Mouse (Mus musculus) forebrain, embryonic 16.5 days (tissue): ENCODE data around the gene Habp4. TPM values are rescaled to one million over a fixed set of nuclear protein-coding genes. Genes with fewer than 3 reads are reported as not detected.

Experiments used
- ATAC-seq: fragments of 200-750 bp; cut with Nextera tagmentation; 2 replicates; pipeline ENCODE4 v1.8.0; 2017; ENCODE audit warnings: mild to moderate bottlenecking, moderate library complexity
- H3K27ac ChIP-seq: fragments of 300-500 bp; sonication (generic); 2 replicates; pipeline ENCODE4 v1.5.1; 2014; ENCODE audit warnings: low read length, control low read depth
- H3K27me3 ChIP-seq: fragments of 300-500 bp; sonication (generic); replicated peaks from 2 replicates; pipeline ENCODE4 v1.6.1; 2014; ENCODE audit warnings: low read length; ENCODE audit not compliant: control insufficient read depth, insufficient read depth
- H3K36me3 ChIP-seq: fragments of 300-500 bp; sonication (generic); 2 replicates; pipeline ENCODE4 v1.6.1; 2014; ENCODE audit not compliant: control insufficient read depth, insufficient read depth
- H3K4me1 ChIP-seq: fragments of 300-500 bp; sonication (generic); replicated peaks from 2 replicates; pipeline ENCODE4 v1.6.1; 2014; ENCODE audit warnings: low read length; ENCODE audit not compliant: control insufficient read depth, insufficient read depth
- H3K4me2 ChIP-seq: fragments of 300-500 bp; sonication (generic); 2 replicates; pipeline ENCODE4 v1.6.1; 2014; ENCODE audit warnings: mild to moderate bottlenecking, low read length, control low read depth
- H3K4me3 ChIP-seq: fragments of 300-500 bp; sonication (generic); replicated peaks from 2 replicates; pipeline ENCODE4 v1.5.1; 2014; ENCODE audit warnings: mild to moderate bottlenecking, low read length, control low read depth
- H3K9ac ChIP-seq: fragments of 300-500 bp; sonication (generic); replicated peaks from 2 replicates; pipeline ENCODE4 v1.6.1; 2014; ENCODE audit warnings: low read depth, low read length, control low read depth
- H3K9me3 ChIP-seq: fragments of 300-500 bp; sonication (generic); 2 replicates; pipeline ENCODE4 v1.6.1; 2016; ENCODE audit warnings: low read length; ENCODE audit not compliant: control insufficient read depth
- WGBS: fragments of 180-500 bp; shearing (Covaris S2); extraction: QIAGEN DNeasy Blood & Tissue Kit; methylation state at CpG from one replicate; pipeline ENCODE4 v1.1.7; 2014; 5-methylcytosine and 5-hydroxymethylcytosine counted together
- polyA plus RNA-seq: library from polyadenylated mRNA; unstranded; fragments of >200 nt; fragmentation: Nextera tagmentation; extraction: Ambion mirVana; gene quantifications from 2 replicates; pipeline ENCODE4 v1.2.1, GENCODE M21; 2015

Habp4 gene
- polyA plus RNA-seq, 1 experiment from 2014 or later, result 18.1 TPM

GRCm38 (mm10) chr13:64185176-64185575, 23.6 kb downstream of the Habp4 start:
- Histone ChIP-seq H3K27me3 (no peaks in the 10 kb centered on the region), H3K4me2 (no peak overlapping the region), H3K4me3 (no peak overlapping the region), H3K9me3 (no peaks in the 10 kb centered on the region), H3K9ac (no peak overlapping the region), H3K27ac (no peak overlapping the region), H3K36me3 (no peaks in the 10 kb centered on the region), H3K4me1 (no peaks in the 10 kb centered on the region)
- ATAC-seq, result no peak
- WGBS, result 82% methylated on average over 7 of the region's 7 CpGs

GRCm38 (mm10) chr13:64185586-64185985, 24.0 kb downstream of the Habp4 start:
- H3K9ac ChIP-seq, result no peak overlapping the region
- H3K27ac ChIP-seq, result no peak overlapping the region
- no peak for ATAC-seq
- H3K4me3 ChIP-seq, result no peak overlapping the region
- H3K4me1 ChIP-seq, result no peaks in the 10 kb centered on the region
- no peaks in the 10 kb centered on the region for H3K9me3 ChIP-seq
- WGBS, result 94% methylated on average over 9 of the region's 9 CpGs
- H3K4me2 ChIP-seq, result no peak overlapping the region
- H3K36me3 ChIP-seq, result no peaks in the 10 kb centered on the region
- no peaks in the 10 kb centered on the region for H3K27me3 ChIP-seq

GRCm38 (mm10) chr13:64186516-64186915, 24.9 kb downstream of the Habp4 start:
- 95% methylated on average over 4 of the region's 4 CpGs for WGBS
- no peak overlapping the region for H3K4me2 ChIP-seq
- no peak overlapping the region for H3K9ac ChIP-seq
- no peak overlapping the region for H3K27ac ChIP-seq
- H3K4me3 ChIP-seq, result no peak overlapping the region
- no peaks in the 10 kb centered on the region for H3K27me3 ChIP-seq
- H3K36me3 ChIP-seq, result no peaks in the 10 kb centered on the region
- no peaks in the 10 kb centered on the region for H3K9me3 ChIP-seq
- H3K4me1 ChIP-seq, result no peaks in the 10 kb centered on the region
- no peak for ATAC-seq

GRCm38 (mm10) chr13:64187065-64187464, 25.4 kb downstream of the Habp4 start:
- no peak overlapping the region for H3K4me2 ChIP-seq
- no peaks in the 10 kb centered on the region for H3K4me1 ChIP-seq
- no peak for ATAC-seq
- H3K27me3 ChIP-seq, result no peaks in the 10 kb centered on the region
- H3K27ac ChIP-seq, result no peak overlapping the region
- no peak overlapping the region for H3K9ac ChIP-seq
- H3K9me3 ChIP-seq, result no peaks in the 10 kb centered on the region
- H3K36me3 ChIP-seq, result no peaks in the 10 kb centered on the region
- H3K4me3 ChIP-seq, result no peak overlapping the region

- Histone ChIP-seq H3K9me3 (no peaks in the 10 kb centered on the region), H3K27me3 (no peaks in the 10 kb centered on the region), H3K27ac (no peak overlapping the region), H3K4me1 (no peaks in the 10 kb centered on the region), H3K4me3 (no peak overlapping the region), H3K36me3 (no peaks in the 10 kb centered on the region), H3K4me2 (no peak overlapping the region), H3K9ac (no peak overlapping the region)
- 90% methylated on average over 6 of the region's 6 CpGs for WGBS
- ATAC-seq, result no peak
These were observed 36.3 kb downstream of the Habp4 start for GRCm38 (mm10) chr13:64197899-64198298.

GRCm38 (mm10) chr13:64198310-64198709, 36.7 kb downstream of the Habp4 start:
- H3K9me3 ChIP-seq, result no peaks in the 10 kb centered on the region
- no peaks in the 10 kb centered on the region for H3K36me3 ChIP-seq
- 88% methylated on average over 4 of the region's 4 CpGs for WGBS
- H3K9ac ChIP-seq, result no peak overlapping the region
- H3K4me2 ChIP-seq, result no peak overlapping the region
- ATAC-seq, result no peak
- no peaks in the 10 kb centered on the region for H3K27me3 ChIP-seq
- no peak overlapping the region for H3K4me3 ChIP-seq
- H3K4me1 ChIP-seq, result no peaks in the 10 kb centered on the region
- no peak overlapping the region for H3K27ac ChIP-seq

- no peak for ATAC-seq
- H3K4me2 ChIP-seq, result no peak overlapping the region
- H3K9ac ChIP-seq, result no peak overlapping the region
- no peaks in the 10 kb centered on the region for H3K36me3 ChIP-seq
- H3K4me1 ChIP-seq, result no peaks in the 10 kb centered on the region
- no peaks in the 10 kb centered on the region for H3K27me3 ChIP-seq
- no peaks in the 10 kb centered on the region for H3K9me3 ChIP-seq
- 98% methylated on average over 4 of the region's 4 CpGs for WGBS
- H3K27ac ChIP-seq, result no peak overlapping the region
- H3K4me3 ChIP-seq, result no peak overlapping the region
These were observed 39.3 kb downstream of the Habp4 start for GRCm38 (mm10) chr13:64200911-64201310.

- WGBS, result 61% methylated on average over 2 of the region's 2 CpGs
- Histone ChIP-seq H3K9me3 (no peaks in the 10 kb centered on the region), H3K4me1 (no peaks in the 10 kb centered on the region), H3K36me3 (no peaks in the 10 kb centered on the region), H3K4me3 (no peak overlapping the region), H3K27ac (no peak overlapping the region), H3K27me3 (no peaks in the 10 kb centered on the region), H3K9ac (no peak overlapping the region), H3K4me2 (no peak overlapping the region)
- no peak for ATAC-seq
These were observed 43.1 kb downstream of the Habp4 start for GRCm38 (mm10) chr13:64204726-64205125.

GRCm38 (mm10) chr13:64205186-64205585, 43.6 kb downstream of the Habp4 start:
- no peaks in the 10 kb centered on the region for H3K36me3 ChIP-seq
- H3K9me3 ChIP-seq, result no peaks in the 10 kb centered on the region
- 53% methylated on average over 2 of the region's 2 CpGs for WGBS
- H3K4me1 ChIP-seq, result no peaks in the 10 kb centered on the region
- no peaks in the 10 kb centered on the region for H3K27me3 ChIP-seq
- no peak for ATAC-seq
- H3K9ac ChIP-seq, result no peak overlapping the region
- H3K4me2 ChIP-seq, result no peak overlapping the region
- H3K4me3 ChIP-seq, result no peak overlapping the region
- H3K27ac ChIP-seq, result no peak overlapping the region

GRCm38 (mm10) chr13:64208146-64208545, 46.5 kb downstream of the Habp4 start:
- Histone ChIP-seq H3K9me3 (no peaks in the 10 kb centered on the region), H3K27ac (no peak overlapping the region), H3K36me3 (no peaks in the 10 kb centered on the region), H3K9ac (no peak overlapping the region), H3K27me3 (no peaks in the 10 kb centered on the region), H3K4me3 (no peak overlapping the region), H3K4me2 (no peak overlapping the region), H3K4me1 (no peaks in the 10 kb centered on the region)
- WGBS, result 92% methylated on average over 6 of the region's 6 CpGs
- ATAC-seq, result no peak
